Mouse (Mus musculus): ENCODE data around the gene Heatr3.

Gene Heatr3

GRCm38 (mm10) chr8:88161439-88161838, 23.8 kb downstream of the Heatr3 start:
- CTCF ChIA-PET, result interaction anchor here (0.5 to 2.8 kb wide), 35 partner anchors 9 to 643 kb away, joined by 3 to 22 read pairs (median 3); partner anchors contain the start of genes Heatr3 (in 2 of the 4) and Cnep1r1 (in 1 of the 4)
- POLR2A ChIA-PET, result interaction anchor here in 2 of 4 experiments (0.6 to 2.3 kb wide), 9 partner anchors 10 to 62 kb away, joined by 3 to 10 read pairs (median 4); partner anchors contain the start of gene Cnep1r1 (in 1 of the 2)

- ChIA-PET POLR2A (no interaction called here), CTCF (no interaction called here)
Observed at GRCm38 (mm10) chr8:88175264-88175663, 37.6 kb downstream of the Heatr3 start.

GRCm38 (mm10) chr8:88177291-88177690, 39.6 kb downstream of the Heatr3 start:
- CTCF ChIA-PET, result interaction anchor here in 2 of 4 experiments (0.6 kb wide), 3 partner anchors 520 to 643 kb away, joined by 3 to 4 read pairs (median 3); partner anchors contain the start of gene Cyld (in 1 of the 2)
- POLR2A ChIA-PET, result interaction anchor here in 1 of 4 experiments (0.6 to 1.1 kb wide), 4 partner anchors 11 to 124 kb away, joined by 3 to 4 read pairs (median 4); no protein-coding TSS in a partner anchor

GRCm38 (mm10) chr8:88183121-88183520, 45.5 kb downstream of the Heatr3 start:
- CTCF ChIA-PET, result no interaction called here
- POLR2A ChIA-PET, result interaction anchor here in 1 of 4 experiments (0.5 kb wide), 1 partner anchor 150 kb away, joined by 3 read pairs; no protein-coding TSS in a partner anchor

GRCm38 (mm10) chr8:88184914-88185313, 47.3 kb downstream of the Heatr3 start:
- ChIA-PET CTCF (no interaction called here), POLR2A (interaction anchor here in 1 of 4 experiments (1.4 to 2.3 kb wide), 2 partner anchors 11 to 13 kb away, joined by 3 to 11 read pairs; no protein-coding TSS in a partner anchor)

- CTCF ChIA-PET, result no interaction called here
- POLR2A ChIA-PET, result interaction anchor here in 1 of 4 experiments (1.3 to 2.3 kb wide), 2 partner anchors 12 to 13 kb away, joined by 7 to 11 read pairs; no protein-coding TSS in a partner anchor
Observed at GRCm38 (mm10) chr8:88185716-88186115, 48.1 kb downstream of the Heatr3 start.

- ChIA-PET POLR2A (interaction anchor here in 1 of 4 experiments (0.8 to 2.0 kb wide), 6 partner anchors 12 to 79 kb away, joined by 3 to 15 read pairs (median 4); partner anchors contain the start of gene Cnep1r1), CTCF (interaction anchor here in 1 of 4 experiments (0.6 kb wide), 1 partner anchor 190 kb away, joined by 5 read pairs; no protein-coding TSS in a partner anchor)
Observed at GRCm38 (mm10) chr8:88197328-88197727, 59.7 kb downstream of the Heatr3 start.

GRCm38 (mm10) chr8:88198551-88198944, 60.9 kb downstream of the Heatr3 start:
- CTCF ChIA-PET, result interaction anchor here in 2 of 4 experiments (0.6 to 1.2 kb wide), 4 partner anchors 11 to 87 kb away, joined by 3 to 4 read pairs (median 4); no protein-coding TSS in a partner anchor
- POLR2A ChIA-PET, result interaction anchor here in 2 of 4 experiments (0.6 to 2.0 kb wide), 16 partner anchors 8 to 429 kb away, joined by 3 to 15 read pairs (median 4); partner anchors contain the start of genes Cnep1r1 (in 1 of the 2) and Heatr3 (in 1 of the 2)

- CTCF ChIA-PET, result interaction anchor here in 2 of 4 experiments (0.6 to 1.2 kb wide), 4 partner anchors 10 to 86 kb away, joined by 3 to 4 read pairs (median 4); no protein-coding TSS in a partner anchor
Observed at GRCm38 (mm10) chr8:88198945-88199571, 61.4 kb downstream of the Heatr3 start, which contains the start of gene Tent4b. TSS of gene Tent4b (plus strand) at chr8:88199213.

GRCm38 (mm10) chr8:88199700-88200601, 62.3 kb downstream of the Heatr3 start:
- ChIA-PET CTCF (no interaction called here), POLR2A (interaction anchor here in 2 of 4 experiments (0.8 to 1.7 kb wide), 3 partner anchors 14 to 34 kb away, joined by 3 to 5 read pairs (median 3); no protein-coding TSS in a partner anchor)

More at GRCm38 (mm10) chr8:88198945-88199571, 61.4 kb downstream of the Heatr3 start, which contains the start of gene Tent4b:
- POLR2A ChIA-PET, result interaction anchor here in 1 of 4 experiments (0.6 to 2.0 kb wide), 15 partner anchors 9 to 428 kb away, joined by 3 to 15 read pairs (median 4); partner anchors contain the start of genes Cnep1r1 and Heatr3

GRCm38 (mm10) chr8:88200724-88201495, 63.3 kb downstream of the Heatr3 start:
- ChIA-PET POLR2A (interaction anchor here in 2 of 4 experiments (0.8 to 1.7 kb wide), 7 partner anchors 7 to 62 kb away, joined by 3 to 5 read pairs (median 4); no protein-coding TSS in a partner anchor), CTCF (interaction anchor here in 1 of 4 experiments (0.6 kb wide), 1 partner anchor 164 kb away, joined by 4 read pairs; no protein-coding TSS in a partner anchor)

- ChIA-PET CTCF (interaction anchor here in 1 of 4 experiments (0.6 kb wide), 1 partner anchor 834 kb away, joined by 5 read pairs; no protein-coding TSS in a partner anchor), POLR2A (interaction anchor here in 2 of 4 experiments (1.1 to 1.7 kb wide), 7 partner anchors 8 to 61 kb away, joined by 3 to 5 read pairs (median 4); no protein-coding TSS in a partner anchor)
Observed at GRCm38 (mm10) chr8:88201641-88202040, 64.0 kb downstream of the Heatr3 start.

GRCm38 (mm10) chr8:88206016-88206415, 68.4 kb downstream of the Heatr3 start:
- ChIA-PET POLR2A (interaction anchor here in 3 of 4 experiments (0.5 to 1.9 kb wide), 10 partner anchors 8 to 746 kb away, joined by 3 to 5 read pairs (median 3); partner anchors contain the start of gene Heatr3 (in 1 of the 3)), CTCF (interaction anchor here in 1 of 4 experiments (0.6 kb wide), 1 partner anchor 107 kb away, joined by 3 read pairs; no protein-coding TSS in a partner anchor)

GRCm38 (mm10) chr8:88207121-88207821, 69.6 kb downstream of the Heatr3 start:
- CTCF ChIA-PET, result interaction anchor here in 1 of 4 experiments (0.6 kb wide), 1 partner anchor 24 kb away, joined by 3 read pairs; no protein-coding TSS in a partner anchor
- POLR2A ChIA-PET, result interaction anchor here in 3 of 4 experiments (0.7 to 1.7 kb wide), 3 partner anchors 23 to 857 kb away, joined by 4 read pairs; partner anchors contain the start of gene Heatr3 (in 1 of the 3)

GRCm38 (mm10) chr8:88209930-88210827, 72.5 kb downstream of the Heatr3 start:
- CTCF ChIA-PET, result interaction anchor here in 1 of 4 experiments (0.5 kb wide), 2 partner anchors 12 to 75 kb away, joined by 4 to 9 read pairs; no protein-coding TSS in a partner anchor
- POLR2A ChIA-PET, result interaction anchor here in 1 of 4 experiments (0.6 to 1.1 kb wide), 3 partner anchors 8 to 154 kb away, joined by 3 to 4 read pairs (median 3); no protein-coding TSS in a partner anchor

All from embryonic stem cell, embryonic (primary cell).